Mouse (Mus musculus): ENCODE results near the gene Pdcd4.

Gene Pdcd4

DNA sequence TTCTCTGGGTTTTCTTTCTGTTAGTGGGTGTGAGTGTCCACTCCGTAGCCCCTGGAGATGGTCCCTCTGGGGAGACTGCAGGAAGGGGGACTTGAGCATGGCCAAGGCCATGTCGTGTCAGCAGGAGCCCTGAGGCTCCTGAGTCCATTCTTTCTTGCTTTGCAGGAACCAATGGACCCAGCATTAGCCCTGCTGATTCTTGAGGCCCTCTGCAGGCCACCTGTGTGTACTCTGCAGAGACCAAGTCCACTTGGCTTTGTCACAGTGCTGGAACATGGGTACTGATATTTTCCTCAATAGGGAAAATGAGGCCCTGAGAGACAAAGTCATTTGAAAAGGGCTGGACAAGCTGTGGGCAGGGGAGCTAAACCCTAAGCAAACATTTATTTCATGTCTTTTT is 21.5 kb upstream of the Pdcd4 start:
- no peak for DNase-seq (ENCODE audit: low read depth in 1 of 2, low spot score in 2 of 2)

DNA sequence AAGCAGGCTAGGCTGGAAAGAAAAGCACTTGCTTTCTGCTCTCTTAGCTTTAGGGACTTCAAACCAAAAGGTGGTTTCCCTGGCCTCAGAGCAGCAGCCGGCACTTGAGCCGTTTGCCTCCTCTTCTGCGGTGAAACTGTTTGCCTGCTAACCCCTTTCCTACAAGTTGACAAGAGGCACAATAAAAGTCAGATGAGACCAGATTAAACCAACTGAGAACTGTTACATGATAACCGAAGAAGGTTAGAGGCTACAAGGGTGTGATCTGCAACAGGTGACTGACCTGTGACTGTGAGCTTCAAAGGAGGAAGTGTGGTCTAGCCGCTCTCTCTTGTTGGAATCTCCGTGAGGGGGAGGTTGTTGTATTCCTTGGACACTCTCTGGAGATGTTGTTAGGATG is 20.5 kb upstream of the Pdcd4 start:
- DNase-seq (ENCODE audit: low read depth in 1 of 2, low spot score in 2 of 2) = no peak

DNA sequence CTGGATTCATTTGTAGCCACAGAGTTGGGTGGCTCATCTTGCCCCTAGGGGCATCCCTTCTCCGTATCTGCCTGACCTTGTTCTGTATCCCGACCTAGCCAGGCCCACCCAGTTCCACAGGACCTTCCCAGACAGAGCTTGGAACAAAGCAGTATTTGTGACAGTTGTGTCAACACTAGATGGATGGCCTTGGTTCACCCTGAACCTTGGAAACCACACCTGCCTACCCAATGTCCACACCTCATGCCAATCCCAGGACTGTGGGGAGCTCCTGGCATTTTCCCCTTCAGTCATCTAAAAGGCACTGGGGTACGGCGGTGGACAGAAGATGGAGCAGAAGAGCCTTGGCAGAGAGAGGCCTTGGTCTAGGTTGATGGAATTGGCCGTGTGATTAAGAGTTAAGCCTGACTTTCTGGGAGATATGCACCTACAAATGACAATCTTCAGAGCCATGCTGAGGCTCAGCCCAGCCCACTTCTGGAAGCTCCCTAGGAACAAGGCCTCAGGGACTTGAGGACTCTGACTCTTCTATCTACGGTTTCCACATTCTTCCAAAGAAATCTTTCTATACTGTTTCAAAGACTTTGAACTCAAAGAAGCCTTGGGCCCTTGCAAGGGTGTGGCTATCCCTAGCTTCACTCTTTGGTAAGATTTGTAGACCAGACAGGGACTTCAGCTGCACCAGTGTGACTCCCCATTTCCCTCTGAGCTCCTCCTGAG is 18.9 kb upstream of the Pdcd4 start:
- DNase-seq (ENCODE audit: low read depth in 1 of 2, low spot score in 2 of 2) = no peak

DNA sequence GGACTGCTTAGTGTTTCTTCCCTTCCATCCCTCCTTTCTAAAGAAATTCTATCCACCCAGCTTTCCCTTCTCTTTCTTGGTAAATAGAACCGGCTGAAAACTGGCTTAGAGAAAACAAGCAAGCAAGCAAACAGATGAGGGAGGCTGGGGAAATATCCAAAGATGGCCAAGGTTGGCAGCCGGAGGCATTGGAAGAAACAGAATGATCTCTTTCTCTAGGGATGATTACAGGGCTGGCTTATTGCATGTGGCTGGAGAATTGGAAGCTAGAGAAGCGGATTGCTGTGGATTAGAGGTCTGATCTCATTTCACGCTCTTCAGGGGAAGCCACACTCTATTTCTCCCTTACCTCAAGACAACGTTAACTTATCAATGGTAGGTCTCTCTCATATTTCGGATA is 16.8 kb upstream of the Pdcd4 start:
- no peak for DNase-seq (ENCODE audit: low read depth in 1 of 2, low spot score in 2 of 2)

DNA sequence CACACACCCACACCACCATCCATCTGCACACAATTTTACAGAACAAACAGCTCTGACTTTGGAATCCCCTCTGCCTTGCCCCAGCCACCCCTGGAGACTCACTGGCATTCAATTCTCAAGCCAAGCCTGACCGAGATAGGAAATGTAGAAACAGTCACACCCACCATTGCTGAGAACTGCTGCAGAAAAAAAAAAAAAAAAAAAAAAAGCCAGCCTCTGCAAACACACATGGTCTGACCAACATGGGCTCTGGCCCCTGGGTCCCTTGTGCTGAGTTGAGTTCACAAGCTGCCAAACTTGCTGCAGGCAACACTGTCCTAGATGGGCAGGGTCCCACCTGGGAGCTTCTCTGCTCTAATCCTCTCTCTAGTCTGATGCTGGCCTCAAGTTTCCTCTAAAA is 14.3 kb upstream of the Pdcd4 start:
- DNase-seq (ENCODE audit: low read depth in 1 of 2, low spot score in 2 of 2) = no peak

DNA sequence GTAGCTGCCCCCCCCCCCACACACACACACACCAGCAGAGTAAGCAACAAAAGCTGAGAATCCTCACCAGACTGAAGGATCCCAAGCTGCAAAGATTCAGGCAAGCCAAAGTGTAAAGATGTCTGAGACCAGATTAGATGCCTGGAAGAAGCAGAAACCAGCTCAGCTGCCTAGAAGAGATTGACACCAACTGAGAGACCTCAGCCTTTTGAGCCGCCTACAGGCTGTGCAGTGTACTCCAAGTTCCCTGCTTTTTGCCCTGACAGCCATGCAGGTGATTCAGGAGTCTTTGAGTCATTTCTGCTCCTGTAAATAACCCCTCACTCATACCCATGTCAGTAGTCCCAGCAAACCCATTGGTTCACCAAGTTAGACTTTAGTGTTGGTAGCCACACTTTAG is 11.6 kb upstream of the Pdcd4 start:
- DNase-seq (ENCODE audit: low read depth in 1 of 2, low spot score in 2 of 2) = no peak

DNA sequence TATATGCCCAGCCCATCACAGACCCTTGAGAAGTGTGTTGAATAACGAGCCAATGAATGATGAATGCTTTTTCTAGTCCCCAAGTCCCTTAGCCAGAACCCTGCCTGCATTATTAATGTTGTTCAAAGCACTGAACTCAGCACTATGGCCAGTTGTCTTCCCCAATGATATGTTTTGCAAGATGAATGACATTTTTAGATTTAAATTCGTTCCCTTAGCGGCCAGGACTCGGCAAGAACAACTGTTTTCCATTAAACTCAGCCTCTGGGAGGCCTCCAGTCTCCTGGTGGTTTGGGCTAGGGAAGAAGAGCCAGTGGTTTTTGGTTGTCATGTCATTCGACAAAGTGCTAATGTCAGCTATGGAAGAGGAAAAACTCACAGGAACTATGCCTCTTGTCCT is 10.2 kb upstream of the Pdcd4 start:
- DNase-seq (ENCODE audit: low read depth in 1 of 2, low spot score in 2 of 2) = no peak

DNA sequence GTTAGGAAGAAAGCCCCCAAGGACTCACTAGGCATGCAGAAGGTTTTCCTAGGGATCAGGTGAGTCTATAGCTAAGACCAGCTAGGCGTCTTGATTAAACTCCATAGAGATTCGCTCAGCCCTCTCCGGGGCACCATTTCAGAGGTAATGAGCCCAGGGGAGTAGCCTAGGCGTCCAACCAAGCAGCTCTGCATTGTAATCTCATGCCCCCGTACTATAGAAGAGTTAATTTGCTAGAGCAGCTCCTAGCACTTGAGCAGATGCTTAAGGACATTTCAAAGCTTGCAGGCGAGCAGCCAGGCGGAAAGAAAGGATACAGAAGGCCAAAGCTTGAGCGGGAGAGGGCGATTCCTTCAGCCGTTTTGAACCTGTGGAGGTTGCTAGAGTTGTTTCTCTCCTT is 6.6 kb upstream of the Pdcd4 start:
- DNase-seq (ENCODE audit: low read depth in 1 of 2, low spot score in 2 of 2) = no peak

DNA sequence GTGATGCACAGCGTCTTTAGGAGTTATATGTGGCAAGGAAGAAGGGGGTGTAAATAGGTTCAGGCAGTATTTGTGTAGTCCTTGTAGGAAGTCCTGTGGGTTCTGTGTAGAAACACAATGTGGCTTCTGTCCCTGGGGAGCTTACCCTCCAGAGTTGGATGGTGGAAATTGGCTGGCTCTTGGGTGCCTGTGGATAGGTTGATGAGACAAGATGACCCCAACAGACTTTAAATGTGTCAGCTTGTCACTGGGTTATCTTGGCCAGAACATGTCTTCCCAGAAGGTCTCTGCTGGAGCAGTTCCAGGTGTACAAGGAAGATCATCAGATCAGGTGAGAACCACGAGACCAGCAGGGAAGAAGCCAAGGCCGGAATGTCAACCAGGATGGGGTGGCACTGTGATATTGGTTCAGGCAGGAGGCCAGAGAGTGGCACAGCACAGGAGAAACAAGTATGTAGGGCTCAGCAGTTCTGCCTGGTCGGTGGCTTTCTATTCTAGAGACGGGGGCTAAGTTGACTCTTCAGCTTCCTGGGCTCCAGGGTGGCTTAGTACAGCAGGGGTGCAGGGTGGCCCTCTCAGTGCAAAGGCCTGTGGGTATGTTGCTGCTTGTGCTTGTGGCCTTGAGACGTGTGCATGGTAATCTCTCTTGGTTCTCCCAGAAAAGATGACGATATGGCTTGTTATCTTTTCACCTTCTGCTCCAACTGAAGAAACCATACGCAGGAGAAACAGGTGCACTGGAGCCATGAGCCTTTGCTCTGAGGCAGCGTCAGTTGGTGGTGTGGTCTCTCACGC is 5.3 kb upstream of the Pdcd4 start:
- DNase-seq (ENCODE audit: low read depth in 1 of 2, low spot score in 2 of 2) = no peak

DNA sequence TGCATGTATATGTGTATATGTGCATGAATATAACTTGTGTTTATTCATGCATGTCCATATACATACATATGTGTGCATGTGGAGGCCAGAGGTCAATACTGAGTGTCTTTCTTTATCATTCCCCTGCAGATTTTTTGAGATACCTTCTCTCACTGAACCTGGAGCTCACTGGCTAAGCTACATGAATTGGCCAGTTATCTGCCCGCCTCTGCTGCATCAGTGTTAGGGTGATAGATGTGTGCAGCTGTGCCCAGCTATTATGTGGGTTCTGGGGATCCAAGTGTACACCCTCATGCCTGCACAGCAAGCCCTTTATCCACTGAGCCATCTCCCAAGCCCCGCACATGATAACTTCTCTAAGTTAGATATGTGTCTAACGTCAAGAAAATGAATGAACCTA is 4.2 kb upstream of the Pdcd4 start:
- no peak for DNase-seq (ENCODE audit: low read depth in 1 of 2, low spot score in 2 of 2)

DNA sequence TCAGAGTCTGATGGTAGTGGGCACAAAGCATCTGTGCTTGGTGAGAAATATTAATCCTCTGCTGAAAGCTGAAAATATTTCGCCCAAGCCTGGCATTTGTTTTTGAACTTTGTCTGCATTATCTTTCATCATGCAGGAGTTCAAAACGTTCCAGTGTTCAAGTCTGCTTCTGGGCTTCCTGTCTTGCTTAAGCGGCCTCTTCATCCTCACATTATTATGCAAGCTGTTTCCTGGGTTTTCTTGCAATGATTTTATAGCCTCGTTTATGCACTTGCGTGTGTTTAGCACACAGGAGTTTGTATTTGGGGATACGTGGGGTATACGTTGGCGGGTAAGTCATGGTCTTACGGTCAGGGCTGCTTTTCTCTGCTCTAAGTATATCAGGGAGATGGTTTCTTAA is 3.7 kb upstream of the Pdcd4 start:
- DNase-seq (ENCODE audit: low read depth in 1 of 2, low spot score in 2 of 2) = no peak

DNA sequence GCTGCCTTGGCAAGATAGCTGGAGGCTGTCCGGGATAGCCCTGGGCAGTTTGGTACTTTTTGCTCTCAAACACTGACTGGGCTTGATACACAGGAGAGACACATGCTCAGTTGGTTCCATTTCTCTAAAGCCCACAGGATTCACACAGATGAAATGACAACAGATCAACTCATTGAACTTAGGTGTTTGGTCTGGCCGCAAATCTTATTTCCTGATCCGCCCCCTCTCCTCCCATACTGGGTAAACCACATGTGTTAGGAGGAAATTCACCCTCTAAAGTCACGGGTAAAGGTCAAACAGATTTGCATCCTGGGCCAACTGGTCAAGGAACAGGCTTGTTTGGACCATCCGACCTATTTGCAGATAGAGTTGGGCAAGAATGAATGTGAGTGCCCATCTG is 2.5 kb upstream of the Pdcd4 start:
- DNase-seq (ENCODE audit: low read depth in 1 of 2, low spot score in 2 of 2) = no peak

DNA sequence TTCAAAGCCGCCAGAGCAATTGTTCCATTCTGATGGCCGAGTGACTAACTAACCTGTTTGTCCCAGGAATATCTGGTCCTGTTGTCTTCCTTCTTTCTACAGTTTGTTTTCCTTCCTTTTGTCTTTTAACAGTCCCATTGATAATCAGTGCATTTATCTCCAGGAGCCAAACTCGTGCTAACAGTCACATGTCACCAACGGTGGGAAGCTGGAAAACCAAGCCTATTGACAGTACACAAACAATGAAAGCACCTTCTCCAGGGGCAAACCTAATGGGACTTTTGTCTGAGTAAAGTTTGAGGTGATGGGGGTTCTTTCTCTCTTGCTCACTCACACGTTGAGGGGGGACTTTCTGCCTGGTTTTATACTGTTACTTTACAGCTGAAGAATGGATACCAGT is 1.8 kb upstream of the Pdcd4 start:
- DNase-seq (ENCODE audit: low read depth in 1 of 2, low spot score in 2 of 2) = no peak

DNA sequence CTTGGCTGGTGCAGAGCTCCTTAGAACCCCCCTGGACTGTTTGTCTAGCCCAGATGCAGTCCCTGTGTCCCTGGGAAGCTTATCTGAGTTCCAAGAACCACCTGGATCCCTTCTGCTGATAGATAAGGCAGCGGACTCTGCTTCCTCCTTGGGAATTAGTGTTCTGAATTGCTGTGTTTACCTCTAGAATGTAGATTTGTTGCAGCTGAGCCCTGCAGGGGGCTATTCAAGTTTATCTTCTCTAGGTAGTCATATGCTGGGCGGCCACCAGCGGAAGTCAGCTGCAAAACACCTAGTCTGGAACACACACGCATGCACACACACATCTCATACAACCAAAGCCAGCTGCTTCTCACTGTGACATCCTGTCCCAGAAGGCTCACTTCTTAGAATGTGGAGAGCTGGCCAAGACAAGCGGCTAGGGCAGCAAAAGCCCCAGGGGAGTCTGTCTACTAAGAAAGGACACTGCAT is 1.2 kb upstream of the Pdcd4 start:
- DNase-seq (ENCODE audit: low read depth in 1 of 2, low spot score in 2 of 2) = no peak

DNA sequence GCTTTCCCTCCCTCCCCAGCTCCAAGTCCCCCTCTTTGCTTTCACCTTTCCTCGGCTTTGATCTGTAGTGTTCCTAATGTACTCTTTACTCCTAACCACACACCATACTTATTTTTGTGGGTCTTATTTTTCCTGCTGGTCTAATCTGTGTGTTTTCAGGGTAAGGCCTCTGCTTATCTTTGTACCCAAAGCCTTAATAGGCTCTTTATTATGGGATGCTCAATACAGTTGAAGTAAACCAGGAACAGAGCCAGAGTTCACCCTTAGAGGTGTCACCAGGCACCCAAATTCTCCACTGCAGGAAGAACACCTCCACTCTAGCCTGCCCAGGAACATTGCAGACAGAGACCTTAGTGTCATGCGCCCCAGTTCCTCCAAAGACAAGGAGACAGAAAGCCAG is 462 bp upstream of the Pdcd4 start:
- DNase-seq (ENCODE audit: low read depth in 1 of 2, low spot score in 2 of 2) = no peak

DNA sequence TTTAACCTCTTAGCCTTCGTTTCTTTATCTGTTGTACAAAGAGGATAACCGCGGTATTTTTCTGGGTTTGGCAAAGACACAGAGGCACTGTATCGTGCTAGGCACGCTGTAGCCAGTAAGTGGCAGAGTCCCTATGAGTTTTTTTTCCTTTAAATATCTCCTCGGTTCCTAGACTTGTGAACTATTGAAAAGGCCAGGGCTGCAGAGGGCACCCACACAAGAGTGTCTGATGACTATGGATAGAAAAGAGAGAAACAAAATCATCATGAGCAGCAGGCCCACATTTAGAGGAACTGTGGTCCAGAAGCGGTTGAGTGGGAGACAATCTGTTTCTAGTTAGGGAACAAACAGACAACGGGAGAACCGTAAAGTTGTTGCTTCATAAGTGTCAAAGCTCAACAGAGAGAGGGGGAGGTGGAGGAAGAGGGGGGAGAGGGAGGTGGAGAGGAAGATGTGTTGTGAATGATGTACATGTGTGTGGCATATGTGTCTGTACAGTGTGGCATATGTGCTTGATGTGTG is 868 bp downstream of the Pdcd4 start:
- no peak for DNase-seq (ENCODE audit: low read depth in 1 of 2, low spot score in 2 of 2)

DNA sequence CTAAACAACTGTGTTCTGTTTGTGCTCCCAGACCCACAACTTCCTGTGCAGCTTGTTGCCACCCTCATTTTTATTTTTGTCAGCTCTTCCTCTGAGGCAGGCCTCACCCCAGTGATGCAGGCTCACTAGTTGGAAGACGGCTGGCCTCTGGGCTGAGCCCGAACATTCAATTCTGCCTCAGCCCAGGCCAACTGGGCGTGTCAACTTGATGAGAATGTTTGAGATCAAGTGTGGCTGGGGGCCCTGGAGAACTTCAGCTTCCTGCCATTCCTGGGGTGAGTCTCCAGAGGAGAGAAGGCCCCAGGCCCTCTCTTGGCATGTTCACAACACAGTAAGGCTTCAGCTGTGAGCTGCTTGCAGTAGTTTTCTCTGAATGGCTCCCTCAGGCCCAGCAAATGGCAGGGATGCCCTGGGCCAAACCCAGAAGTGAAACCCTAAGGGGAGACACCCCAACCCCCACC is 1.7 kb downstream of the Pdcd4 start:
- DNase-seq (ENCODE audit: low read depth in 1 of 2, low spot score in 2 of 2) = no peak

DNA sequence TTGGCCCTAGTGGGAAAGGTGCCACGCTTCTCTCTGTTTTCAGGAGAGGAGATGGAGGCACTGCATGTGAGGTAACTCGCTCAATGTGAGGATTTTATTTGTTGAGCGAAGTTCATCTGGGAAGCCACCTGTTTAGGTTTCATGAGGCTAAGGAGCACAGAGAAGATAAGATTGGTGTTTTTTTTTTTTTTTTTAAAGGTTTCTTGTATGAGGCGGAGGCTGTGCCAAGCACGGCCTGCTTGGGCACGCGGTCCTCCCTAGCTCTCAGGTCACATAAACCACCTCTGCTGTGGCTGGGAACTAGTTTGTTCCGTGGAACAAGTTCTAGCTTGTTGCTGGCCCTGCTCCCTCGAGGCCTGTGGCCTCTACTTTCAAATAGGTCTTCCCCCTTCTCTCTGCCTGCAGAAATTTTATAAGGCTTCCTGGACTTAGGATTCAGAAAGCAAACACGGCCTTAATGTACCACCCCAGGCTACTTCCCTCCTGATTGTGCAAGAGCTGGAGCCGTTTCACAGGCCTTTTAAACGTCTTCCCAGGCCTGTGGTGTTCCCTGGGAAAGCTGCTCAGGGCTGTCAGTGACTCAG is 2.6 kb downstream of the Pdcd4 start:
- DNase-seq (ENCODE audit: low read depth in 1 of 2, low spot score in 2 of 2) = no peak

DNA sequence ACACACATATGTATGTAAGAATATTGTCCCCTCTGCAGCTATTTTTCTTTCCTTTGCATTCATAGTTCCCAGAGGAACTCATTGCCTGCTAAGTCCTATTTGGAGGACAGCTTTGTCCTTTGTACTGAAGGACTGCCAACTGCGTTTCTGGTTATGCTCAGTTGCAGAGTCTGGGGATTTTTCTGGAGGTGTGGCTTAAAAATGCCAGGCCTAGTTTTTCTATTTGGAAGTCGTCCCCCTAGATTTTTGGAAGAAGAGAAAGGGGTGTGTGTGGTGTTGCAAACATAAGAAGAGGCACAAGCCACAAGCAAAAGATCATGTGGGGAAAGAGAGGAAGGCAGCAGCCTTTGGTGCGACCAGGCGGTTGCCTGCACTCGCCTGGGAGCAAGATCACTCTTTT is 6.0 kb downstream of the Pdcd4 start:
- DNase-seq (ENCODE audit: low read depth in 1 of 2, low spot score in 2 of 2) = no peak

DNA sequence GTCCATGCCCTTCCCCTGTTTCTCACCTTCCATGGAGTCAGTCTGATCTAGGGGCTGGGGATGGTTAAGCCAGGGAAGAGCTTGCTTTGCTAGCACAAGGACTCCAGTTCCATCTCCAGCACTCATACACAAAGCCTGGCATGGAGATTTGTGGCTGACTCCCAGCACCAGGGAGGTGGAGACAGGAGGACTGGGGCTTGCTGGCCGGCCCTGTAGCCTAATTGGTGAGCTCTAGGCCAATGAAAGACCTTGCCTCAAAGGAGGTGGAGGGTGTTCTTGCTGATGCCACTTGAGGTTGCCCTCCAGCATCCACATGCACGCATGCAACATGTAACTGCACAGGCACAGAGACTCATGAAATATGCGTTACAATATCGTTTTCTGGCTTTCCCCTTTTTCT is 6.5 kb downstream of the Pdcd4 start:
- no peak for DNase-seq (ENCODE audit: low read depth in 1 of 2, low spot score in 2 of 2)

DNA sequence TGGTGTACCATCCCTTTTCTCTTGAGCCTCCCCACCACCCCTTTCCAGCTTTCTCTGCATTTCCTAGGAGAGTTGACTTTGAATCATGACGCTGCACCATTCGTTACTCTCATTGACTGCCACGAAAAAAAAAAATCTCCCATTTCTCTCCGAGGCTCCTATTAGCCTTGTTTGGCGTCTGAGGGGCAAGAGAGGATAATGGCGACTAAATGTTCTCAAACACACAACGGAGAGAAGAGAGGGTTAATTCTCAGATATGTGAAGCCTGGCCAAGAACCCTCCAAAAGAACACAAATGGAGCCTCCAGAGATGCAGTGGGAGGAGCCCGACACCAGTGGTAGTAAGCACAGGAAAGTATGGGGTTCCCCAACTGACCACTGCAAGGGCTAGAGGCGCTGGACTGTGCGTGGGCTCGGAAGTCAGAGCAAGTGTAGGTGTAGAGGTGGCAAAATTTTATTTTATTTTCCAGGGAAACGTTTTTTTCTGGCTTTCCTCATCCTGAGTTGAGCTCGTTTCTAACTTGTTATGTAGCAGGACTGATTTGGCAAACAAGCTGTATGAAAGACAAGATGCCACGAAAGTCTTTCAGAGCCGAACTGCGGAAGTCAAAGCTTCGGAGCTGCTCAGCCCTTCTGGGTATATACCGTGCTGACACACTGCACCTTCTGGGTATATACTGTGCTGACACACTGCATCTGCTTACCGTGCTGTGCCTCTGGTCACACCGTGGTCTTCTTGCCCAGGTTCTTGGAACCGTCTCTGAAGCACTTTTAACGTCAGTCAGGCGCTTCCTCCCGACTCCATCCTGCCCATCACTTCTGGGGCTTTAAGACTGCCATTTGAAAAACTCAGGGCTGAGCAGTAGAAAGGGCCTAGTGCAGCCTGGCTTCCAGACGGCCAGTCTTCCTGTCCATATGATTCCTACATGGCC is 7.2 kb downstream of the Pdcd4 start:
- DNase-seq (ENCODE audit: low read depth in 1 of 2, low spot score in 2 of 2) = no peak
